Mouse (Mus musculus) thymus, postnatal 14 days (tissue): Measurements from ENCODE around the gene Fancc.

Experiments used
- DNase-seq: peaks from one replicate; pipeline ENCODE4 v3.0.0; 2021

The Fancc gene

DNA sequence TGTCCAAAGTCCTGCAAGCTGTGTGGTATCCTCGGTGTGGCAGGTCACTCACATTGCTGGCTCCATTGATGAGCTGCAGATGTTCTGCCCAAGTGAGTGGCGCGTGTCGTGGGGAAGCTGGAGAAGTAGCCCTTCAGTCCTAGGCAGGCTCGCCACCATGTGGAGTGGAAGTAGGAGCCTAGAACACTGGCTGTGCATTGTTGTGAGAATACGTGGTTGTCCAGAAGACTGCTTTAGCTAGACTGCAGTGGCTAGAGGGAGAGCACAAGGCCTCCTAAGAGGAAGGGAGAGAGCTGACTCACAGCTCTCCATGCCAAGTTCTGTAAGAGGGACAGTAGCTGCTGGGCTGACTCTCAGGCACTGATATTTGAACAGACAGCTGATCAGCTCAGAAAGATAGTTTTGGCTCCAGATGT lies 238.9 kb downstream of the Fancc start:
- no peak for DNase-seq

DNA sequence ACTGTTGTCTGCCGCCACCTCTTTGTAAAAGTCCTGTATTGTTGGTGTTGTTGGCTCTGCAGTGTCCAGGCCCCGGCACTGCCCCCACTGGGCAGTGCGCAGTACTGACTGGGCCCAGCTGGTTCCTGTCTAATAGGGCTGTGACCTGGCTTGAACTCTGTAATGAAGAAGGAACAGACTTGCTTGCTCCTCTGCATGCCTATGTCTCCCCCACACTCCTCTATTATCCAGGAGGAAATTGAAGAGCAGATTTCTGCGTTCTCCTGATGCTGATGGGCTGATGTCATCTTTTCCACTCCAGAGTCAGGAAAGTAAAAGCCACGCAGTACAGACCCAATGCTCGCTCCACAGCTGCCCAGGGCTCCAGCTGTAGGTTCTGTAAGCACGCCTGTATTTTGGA lies 240.3 kb downstream of the Fancc start:
- DNase-seq, result no peak

DNA sequence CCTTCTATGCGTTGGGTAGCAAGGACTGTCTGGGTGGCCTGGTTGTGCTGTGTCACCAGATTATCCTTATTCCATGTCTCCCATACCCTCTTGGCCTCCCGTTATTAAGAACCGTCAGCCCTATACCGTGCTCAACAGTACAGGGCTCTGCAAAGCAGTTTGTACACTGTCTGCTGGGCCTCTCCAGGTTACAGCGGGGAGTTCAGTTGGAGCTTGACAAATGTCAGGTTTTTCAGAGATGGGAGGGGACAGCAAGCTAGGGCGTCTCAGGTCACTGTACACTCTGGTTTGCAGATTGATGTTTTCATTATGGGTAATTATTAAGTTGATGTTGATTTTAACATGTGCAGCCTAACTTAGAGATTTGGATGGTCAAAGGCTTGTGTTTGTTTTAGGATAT lies 240.9 kb downstream of the Fancc start:
- no peak for DNase-seq

DNA sequence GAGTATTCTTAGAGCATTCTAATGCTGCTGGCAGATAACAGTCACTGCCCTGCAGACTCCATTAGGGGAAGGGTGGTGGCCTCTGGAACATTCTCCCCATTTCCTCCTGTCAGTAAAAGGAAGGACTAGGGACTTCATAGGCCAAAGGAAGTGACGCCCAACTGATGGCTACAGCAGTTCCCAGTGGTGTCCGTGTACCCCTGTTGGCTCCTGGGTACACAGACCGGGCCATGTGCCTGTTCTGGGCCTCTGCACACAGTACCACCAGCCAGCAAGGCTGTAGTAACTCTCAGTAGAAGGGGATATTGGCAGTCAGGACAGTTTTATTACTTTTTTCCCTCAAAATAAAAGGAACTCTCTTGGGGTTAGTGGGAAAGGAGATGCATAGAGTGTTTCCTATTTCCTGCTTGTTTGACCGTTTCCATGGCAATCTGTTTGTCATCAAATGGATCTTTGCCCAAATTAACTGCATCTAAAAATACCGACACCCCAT lies 241.5 kb downstream of the Fancc start:
- no peak for DNase-seq

DNA sequence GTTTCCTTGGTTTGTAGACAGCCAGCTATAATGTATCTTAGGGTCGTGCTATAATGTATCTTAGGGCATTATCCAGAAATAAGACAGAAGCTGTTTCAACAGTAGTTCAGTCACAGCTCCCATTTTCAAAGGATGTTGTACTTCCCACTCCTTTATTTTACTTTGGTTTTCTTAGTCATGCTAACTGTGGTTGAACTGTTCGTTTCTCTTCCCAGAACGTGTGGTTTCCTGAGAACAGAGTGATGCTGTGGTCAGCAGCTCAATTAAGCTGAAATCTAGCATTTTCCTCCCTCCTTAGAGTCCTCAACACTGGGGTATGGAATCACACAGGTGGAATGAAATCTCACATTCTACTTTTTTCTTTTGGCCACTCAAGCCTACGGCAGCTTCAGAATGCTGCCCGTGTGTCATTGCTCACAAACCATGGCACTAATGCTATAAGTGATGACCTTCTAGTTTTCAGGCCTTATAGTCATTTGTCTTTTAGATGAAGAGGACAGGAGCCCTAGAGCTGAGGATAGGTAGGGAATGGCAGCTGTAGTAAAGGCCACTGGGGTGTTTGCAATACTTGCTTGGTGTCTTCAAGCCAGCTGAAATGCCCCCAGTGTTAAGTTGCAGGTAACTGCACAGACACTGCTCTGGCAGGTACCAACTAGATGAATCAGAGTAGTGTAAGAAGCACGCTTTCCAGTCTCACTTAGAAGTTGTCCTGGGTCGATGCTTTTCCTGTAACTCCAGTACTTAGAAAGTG lies 243.0 kb downstream of the Fancc start:
- no peak for DNase-seq

DNA sequence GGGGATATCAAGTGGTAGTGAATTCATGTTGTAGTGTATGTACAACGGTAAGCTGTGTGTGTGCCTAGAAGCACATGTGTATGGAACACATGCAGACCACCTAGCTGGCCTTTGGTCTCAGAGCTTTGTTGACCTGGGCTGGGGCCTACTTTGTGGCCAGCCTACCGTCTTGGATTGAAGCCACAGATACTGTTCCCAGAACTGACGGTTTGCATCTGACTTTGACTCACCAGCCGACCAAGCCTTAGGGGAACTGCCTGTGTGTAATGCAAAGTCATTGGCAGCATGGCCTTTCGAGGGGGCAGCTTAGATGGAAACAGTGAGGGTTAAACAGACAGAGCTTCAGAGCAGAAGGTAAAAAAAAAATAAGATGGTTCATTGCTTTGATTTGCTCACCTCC lies 243.9 kb downstream of the Fancc start:
- DNase-seq, result no peak

DNA sequence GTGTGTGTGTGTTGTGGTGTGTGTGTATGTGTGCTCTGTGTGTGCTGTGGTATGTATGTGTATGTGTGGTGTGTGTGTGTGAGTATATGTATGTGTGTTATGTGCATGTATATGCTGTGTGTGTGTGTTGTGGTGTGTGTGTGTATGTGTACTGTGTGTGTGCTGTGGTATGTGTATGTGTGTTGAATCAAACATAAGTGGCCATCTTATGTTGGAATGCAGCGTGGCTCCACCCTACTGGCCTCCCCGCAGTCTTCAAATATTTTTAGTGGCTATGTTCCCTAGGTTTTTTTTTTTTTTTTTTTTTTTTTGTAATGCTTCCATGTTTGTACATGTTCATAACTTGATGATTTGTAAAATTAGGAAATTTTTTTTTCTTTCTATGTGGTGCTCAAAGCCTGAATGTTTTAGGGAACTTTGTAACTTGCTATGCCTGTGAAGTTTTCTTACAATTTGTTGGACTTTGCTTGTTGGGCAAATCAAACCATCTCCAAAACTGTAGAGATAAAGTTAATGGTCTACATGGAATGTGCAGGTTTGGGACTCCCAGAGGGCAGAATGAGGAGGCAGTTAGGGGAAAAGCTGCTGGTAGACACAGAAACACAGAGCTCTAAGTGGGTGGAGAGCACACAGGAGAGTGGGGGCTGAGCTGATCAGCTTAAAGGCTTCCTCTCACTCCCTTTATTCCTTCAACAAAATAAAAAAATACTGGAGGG lies 244.6 kb downstream of the Fancc start:
- DNase-seq, result no peak

DNA sequence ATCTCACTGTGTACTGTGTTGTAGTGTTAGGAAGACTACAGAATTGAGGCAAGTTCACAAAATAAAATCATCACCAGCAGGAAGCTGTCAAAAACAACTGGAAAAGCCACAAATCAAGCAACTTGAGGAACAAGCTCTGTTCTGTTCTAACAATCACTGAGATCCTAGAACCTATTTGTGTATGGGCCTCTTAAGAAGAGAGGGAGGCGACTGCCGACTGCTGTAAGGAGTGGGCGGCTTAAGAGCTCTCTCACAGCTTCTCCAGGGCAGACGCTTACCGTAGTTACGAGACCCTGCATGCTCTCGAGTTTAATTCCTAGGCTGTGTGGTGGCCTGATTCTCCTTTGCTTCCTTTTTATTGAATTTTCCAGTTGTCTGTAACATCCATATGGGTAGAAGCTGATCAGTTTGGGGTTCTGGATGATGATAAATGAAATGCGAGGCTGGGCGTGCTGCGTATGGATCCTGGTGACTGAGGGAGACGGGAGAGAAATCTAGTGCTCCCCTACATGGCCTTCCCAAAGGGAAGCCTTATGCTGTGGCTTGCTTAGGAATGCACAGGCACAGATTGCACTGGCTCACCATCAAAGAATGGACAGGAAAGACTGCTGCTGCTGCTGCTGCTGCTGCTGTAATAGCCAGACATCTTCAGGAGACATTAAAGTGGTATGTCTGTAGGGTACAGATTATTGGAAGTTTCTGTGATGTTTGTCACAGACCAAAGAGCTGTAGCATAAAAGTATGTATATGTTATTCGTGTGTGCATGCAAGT lies 245.8 kb downstream of the Fancc start:
- no peak for DNase-seq

DNA sequence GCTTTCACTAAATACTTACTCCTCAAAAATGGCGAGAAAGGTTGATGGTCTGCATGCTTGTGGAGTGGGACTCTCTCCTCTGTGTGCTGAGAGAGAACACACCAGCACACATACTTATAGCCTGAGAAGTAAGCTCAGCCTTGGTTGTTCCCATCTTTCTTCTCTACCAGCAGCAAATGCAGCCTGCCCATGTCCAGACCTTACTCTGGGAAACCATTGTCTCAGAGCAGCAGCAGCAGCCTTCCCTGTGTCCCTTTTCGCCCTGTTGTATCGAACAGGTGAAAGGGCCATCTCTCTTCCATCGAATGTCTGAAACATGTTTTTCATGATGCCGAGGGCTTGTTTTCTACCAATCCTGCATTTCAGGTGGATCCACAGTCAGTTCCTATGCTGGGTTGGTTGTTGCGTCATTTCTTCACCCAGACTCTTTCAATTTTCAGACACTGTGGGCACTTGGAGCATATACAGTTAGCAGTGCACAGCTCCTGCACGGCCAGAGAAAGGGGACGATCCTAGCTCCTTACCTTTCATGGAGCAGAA lies 246.6 kb downstream of the Fancc start:
- no peak for DNase-seq

DNA sequence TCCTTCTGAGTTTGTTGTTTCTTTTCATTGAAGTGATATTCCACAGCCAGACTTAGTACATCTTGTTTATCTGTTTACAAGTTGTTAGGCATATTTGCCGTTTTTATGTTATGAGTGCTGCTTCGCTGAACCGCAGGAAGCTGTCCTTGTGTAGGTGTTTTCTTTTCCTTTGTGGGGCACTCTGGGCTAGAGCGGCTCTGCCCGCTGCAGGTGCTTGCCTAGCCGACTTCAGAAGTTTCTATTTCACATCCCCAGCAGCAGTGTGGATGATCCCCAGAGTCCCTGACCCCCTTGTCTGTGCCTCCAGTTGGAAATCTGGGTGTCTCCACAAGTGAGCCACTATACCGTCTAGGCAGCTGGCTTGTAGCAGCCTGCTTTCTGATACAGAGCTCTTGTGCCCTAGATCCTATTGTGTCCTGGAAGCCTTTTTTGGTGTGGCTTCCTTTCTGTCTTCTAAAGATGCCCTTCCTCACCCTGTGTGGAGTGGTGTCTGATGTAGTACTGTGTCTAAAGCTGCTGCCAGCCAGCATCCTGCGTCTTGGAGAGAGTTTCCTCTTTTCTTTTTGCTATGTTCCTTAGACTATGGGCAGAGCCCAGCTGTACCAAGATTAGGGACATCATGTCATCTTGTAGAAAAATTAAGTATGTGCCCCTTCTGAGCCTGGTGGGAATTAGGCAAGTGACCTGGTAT lies 247.2 kb downstream of the Fancc start:
- DNase-seq, result peak; percentile 56

DNA sequence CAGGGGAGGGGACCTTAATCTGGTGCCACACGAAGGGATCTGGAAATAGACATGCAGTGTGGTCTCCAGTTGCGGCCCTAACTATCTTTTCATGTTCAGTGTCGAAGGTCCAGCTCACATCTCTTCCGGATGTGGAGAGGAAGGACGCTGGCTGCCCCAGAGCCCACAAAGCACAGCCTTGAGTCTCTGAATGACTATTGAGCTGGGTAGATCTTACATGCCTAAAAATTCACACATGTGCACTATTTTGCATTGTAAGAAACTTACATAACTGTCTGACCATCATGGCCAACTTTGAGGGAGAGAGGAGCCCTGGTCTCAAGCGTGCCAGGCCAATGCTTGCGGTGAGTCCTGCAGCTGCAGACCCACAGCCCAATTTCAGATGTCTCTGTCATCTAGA lies 247.9 kb downstream of the Fancc start:
- no peak for DNase-seq

DNA sequence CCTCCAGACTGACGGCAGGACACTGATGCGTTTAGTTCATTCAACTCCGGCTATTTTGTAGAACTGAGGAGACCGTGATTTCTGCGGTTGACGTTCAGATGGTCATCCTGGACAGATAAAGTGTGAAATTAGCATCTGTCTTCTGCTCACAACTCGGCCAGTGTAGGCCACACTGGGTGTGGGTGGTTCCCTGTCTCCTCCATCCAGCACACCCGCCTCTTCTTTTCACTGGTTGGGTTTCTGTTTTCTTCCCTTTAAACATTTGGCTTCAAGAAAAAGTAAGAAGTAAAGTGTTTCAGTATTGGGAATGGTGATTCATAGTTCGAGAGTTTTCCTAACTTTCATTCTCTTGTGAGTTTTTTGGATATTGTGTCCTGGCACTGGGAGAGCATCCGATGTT lies 248.8 kb downstream of the Fancc start:
- DNase-seq, result no peak

DNA sequence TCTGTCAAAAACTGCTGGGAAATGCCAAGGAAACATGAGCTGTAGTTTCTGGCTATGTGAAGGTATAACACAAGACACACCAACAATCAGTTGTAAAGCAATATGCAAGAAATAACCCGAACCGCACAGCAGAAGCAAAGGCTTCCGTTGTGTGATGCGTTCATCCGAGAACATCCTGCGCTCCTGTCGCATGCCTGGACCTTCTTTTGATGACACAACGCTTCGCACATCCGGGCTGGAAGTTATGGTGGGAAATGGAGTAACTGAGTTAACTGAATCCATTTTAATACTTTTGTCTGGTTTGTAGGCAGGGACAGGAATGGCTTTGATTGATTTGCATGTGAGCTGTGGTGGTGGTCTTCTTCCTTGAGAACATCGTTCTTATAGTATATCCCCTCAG lies 249.4 kb downstream of the Fancc start:
- no peak for DNase-seq

DNA sequence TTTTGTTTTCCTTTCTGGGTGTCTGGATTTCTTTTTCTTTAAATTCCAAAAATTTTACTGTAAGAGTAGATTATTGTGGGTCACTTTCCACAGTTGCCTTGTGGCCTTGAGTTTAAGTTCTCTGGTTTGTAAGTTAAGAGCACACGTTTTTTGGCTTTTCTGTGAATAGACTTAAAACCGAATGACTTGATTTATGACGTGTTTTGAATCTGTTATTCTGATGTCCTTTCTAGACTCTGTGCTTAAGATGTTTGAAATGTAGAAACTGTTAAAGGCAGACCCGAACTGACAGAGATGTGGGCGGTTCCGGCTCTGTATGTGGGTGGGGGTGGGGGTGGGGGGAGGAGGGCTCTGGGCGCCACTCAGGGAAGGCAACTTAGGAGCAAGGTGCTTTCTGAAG lies 250.0 kb downstream of the Fancc start:
- no peak for DNase-seq

DNA sequence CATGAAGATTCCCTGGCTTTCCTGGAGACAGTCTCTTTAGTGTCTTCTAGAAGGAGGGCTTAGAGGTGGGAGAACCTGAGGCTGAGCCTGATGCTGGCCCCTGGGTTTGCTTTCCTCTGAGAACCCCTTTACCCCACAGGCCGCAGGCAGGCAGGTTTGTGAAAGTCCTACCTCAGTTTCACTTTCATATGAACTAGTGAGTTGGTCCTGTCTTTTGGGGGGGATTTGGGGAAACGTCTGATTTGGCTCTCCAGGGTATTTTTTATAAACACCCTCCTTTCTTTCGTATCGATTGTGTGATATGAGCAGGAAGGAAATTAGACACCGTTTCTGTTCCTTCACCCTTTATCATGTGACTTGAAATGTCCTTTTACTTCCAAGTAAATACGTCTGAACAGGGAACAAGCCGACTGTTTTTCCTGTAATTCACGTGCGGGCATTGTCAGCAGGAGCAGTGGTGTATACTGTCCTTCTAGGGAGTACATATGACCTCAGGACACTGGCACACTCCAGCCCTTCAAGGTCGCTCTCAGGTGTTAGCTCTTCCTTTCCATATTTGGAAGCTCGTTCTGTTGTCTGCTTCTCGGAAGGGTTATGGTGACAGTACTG lies 250.6 kb downstream of the Fancc start:
- no peak for DNase-seq

DNA sequence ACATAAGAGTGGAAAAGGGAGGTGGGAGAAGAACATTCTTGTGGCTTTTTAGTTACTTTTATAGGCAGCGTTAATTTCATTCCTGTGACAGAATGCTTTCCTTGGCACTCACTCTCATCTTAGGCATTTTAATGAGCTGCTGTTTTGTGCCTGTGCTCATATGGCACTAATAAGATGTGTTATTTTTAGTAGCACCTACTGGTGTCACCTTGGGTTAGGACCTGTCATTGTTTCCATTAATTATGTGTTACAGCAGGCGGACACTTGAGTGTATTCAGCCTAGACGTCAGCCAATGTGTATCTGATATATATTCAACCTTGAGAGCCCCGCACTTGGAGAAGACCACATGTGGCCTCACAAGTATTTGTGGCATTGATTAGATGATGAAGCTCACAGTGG lies 251.3 kb downstream of the Fancc start:
- no peak for DNase-seq

DNA sequence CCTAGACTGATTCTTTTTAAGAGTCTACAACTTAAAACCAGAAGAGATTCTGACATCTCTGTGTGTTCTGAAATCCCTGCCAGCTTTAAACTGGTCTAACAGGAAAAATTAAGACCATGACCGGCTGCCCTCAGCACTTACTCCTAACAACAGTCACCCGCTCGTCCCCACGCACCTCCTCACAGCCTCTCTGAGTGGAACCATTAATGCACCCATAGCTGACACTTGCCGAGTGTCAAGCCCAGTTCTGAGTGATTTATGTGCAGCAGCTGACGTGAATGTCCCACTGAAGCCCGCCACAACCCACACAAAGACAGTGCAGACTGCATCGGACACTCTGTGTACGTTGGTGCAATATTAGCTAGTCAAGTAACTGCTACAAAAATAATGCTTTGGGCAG lies 251.9 kb downstream of the Fancc start:
- no peak for DNase-seq

DNA sequence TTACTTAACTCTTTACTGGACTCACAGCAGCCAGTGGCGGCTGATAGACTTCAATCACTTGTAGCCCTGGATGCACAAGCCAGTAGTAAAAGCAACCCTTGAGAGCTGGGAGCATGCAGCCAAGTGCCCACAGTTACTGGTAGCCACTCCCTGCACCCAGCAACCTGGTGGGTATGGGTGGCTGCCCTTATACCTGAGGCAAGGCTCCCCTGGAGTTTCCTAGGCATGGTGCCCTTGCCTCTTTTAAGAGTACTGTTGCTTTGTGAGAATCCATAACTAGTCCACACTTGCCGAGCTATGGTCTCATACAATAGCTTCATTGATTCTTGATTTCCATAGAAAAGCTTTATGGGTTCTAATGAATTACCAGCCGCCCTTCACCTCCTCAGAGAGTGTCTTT lies 252.7 kb downstream of the Fancc start:
- DNase-seq, result no peak

DNA sequence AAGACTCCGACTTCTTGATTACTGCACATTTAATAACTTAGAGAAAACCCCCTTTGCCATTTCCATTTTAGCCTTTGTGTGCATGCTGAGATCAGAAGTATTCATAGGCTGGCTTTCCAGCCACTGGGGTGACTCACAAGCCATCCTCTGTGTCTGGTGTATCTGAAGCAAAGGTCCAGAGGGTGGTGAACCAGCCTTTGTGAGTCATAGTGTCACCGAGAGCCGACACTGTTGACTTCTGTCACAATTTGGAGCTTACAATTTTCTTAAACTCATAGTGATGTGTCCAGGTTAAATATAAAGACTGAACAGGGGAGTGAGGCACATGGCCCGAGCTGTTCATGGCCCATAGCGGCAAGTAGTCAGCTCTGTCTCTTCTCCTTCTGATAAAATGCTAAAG lies 253.5 kb downstream of the Fancc start:
- DNase-seq, result no peak

DNA sequence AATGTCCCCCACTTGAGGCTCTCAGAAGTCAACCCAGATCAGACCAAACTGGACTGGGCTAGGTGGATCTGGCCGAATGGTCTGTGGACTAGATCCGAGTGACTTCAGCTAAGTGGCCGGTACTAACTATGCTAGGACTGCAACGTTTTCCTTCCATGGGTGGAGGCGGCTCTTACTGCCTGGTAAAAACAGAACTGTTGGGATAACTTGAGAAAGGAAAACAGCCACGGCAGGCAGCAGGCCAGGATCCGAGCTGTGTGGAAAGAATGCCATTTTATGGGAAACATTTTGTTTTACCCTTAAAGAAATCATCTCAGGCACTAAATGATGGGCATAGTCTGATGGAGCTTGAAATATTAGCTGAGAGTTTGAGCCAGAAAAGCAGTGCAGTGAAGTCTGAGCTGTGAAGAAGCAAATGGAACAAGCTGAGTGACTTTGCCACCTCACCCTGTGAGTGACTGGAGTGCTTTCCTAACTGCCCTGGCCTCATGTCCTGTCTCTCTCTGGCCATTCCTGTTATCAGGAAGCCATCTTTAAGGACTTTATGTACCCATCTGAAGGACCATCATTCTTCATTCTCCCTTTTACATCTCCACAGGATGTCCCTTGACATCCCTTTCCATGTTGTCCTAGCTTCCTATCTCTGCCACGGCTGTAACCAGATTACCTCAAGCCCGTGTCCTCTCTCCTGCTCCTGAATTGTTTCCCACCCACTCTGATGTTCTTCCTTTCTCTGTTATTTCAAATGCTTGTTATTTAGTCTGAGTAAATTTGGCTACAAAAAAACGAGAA lies 254.5 kb downstream of the Fancc start:
- DNase-seq, result no peak

DNA sequence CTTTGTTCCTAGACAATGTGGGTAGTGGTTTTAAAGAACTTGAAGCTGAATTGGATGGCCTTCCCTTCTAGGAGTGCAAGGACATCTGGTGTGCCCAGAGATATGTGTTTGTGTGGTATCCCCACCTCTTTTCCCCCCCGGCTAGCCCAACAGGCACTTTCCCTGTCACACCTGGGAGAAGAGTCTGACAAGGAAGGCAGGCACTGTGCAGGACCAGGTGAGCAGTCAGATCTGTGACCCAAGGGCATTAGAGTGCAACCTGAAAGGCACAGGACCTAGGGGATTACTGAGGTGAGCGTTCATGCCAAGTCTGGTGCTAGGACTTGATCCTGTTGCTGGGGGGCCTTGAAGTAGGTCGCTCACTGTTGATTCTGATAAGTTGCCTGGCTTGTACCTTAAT lies 255.4 kb downstream of the Fancc start:
- no peak for DNase-seq

DNA sequence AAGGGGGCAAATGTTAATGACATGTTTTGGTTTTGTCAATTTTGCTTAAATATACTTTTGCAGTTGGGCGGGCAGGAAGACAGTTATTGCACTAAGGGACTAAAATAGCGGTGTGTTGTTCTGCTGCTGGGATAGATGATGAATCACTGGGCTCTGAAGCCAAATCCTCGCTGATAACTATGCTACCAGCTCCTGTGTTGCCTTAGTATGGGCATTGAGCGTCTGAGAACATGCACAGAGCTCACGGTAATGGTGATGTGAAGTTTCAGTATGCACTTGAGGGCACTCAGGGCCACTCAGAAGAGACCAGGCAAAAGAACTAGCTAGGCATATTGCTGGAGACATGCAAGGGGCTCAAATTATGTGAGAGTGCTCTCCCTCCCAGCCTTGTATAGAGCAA lies 256.2 kb downstream of the Fancc start:
- DNase-seq, result no peak
